Mouse (Mus musculus) adipocyte (in vitro differentiated cells): ENCODE results near the gene Gm20716.
"Not testable (repeated sequence)": the region's sequence is repeated elsewhere in the genome, so short reads cannot be mapped to it uniquely, and the experiment has no call there.

ENCODE experiments used
- DNase-seq: peaks from one replicate; pipeline ENCODE4 v3.0.0-alpha.2; 2016; ENCODE audit warnings: low spot score

Gm20716 gene

GRCm38 (mm10) chr2:168166750-168167460 is 63.3 kb downstream of the Gm20716 start:
- no peak for DNase-seq

- DNase-seq: no peak
These were observed 68.2 kb downstream of the Gm20716 start for GRCm38 (mm10) chr2:168161978-168162377.

- DNase-seq: no peak
These were observed 68.6 kb downstream of the Gm20716 start for GRCm38 (mm10) chr2:168161514-168161971.

- no peak for DNase-seq
These were observed 69.7 kb downstream of the Gm20716 start for GRCm38 (mm10) chr2:168160370-168160930.

- no peak for DNase-seq
These were observed 71.1 kb downstream of the Gm20716 start for GRCm38 (mm10) chr2:168158911-168159711.

GRCm38 (mm10) chr2:168157974-168158373 is 72.2 kb downstream of the Gm20716 start:
- not testable (repeated sequence) for DNase-seq

- no peak for DNase-seq
These were observed 73.8 kb downstream of the Gm20716 start for GRCm38 (mm10) chr2:168156361-168156760.

GRCm38 (mm10) chr2:168155666-168156065 is 74.5 kb downstream of the Gm20716 start:
- DNase-seq: no peak

- peak; percentile 31 for DNase-seq
These were observed 75.9 kb downstream of the Gm20716 start for GRCm38 (mm10) chr2:168154090-168154881.

GRCm38 (mm10) chr2:168149241-168149640 is 80.9 kb downstream of the Gm20716 start:
- no peak for DNase-seq

- DNase-seq: peak; percentile 55
These were observed 82.3 kb downstream of the Gm20716 start for GRCm38 (mm10) chr2:168147722-168148432.

GRCm38 (mm10) chr2:168145437-168145836 is 84.7 kb downstream of the Gm20716 start:
- peak; percentile 18 for DNase-seq

- DNase-seq: no peak
These were observed 86.4 kb downstream of the Gm20716 start for GRCm38 (mm10) chr2:168143794-168144193.

GRCm38 (mm10) chr2:168137161-168137560 is 93.0 kb downstream of the Gm20716 start:
- DNase-seq: no peak
